Mouse (Mus musculus) MEL (cell line): ENCODE results near the gene Pdcl3.

Experiments used
- CTCF ChIP-seq, 3 experiments: IDR thresholded peaks in 2 of 3; conservative IDR thresholded peaks in 1 of 3; 2 replicates each; pipeline ENCODE4 v1.5.1; 2011 to 2012; ENCODE audit warnings: low read length in 3 of 3, low read depth in 2 of 3, mild to moderate bottlenecking in 2 of 3, improper control_type of control experiment in 1 of 3, inconsistent platforms in 1 of 3, mixed read lengths in 1 of 3, moderate library complexity in 1 of 3; ENCODE audit not compliant: control insufficient read depth in 1 of 3, insufficient read depth in 1 of 3, poor library complexity in 1 of 3, severe bottlenecking in 1 of 3
- GATA1 ChIP-seq: IDR thresholded peaks from 2 replicates; pipeline ENCODE4 v1.6.1; 2011; ENCODE audit warnings: low read depth, low read length, improper control_type of control experiment
- HCFC1 ChIP-seq: IDR thresholded peaks from 2 replicates; pipeline ENCODE4 v1.6.1; 2012; ENCODE audit warnings: low read depth, mild to moderate bottlenecking, inconsistent platforms, low read length, improper control_type of control experiment, moderate library complexity
- KAT2A ChIP-seq: conservative IDR thresholded peaks from 2 replicates; pipeline ENCODE4 v1.6.1; 2012; ENCODE audit warnings: low read depth, low read length, improper control_type of control experiment, inconsistent platforms
- MAX ChIP-seq: IDR thresholded peaks from 2 replicates; pipeline ENCODE4 v1.6.1; 2011; ENCODE audit warnings: low read length, improper control_type of control experiment
- MXI1 ChIP-seq: IDR thresholded peaks from 2 replicates; pipeline ENCODE4 v1.6.1; 2011; ENCODE audit warnings: mild to moderate bottlenecking, low read depth, low read length, improper control_type of control experiment
- MYB ChIP-seq: IDR thresholded peaks from 2 replicates; pipeline ENCODE4 v1.6.1; 2011; ENCODE audit warnings: mild to moderate bottlenecking, low read depth, low read length, improper control_type of control experiment
- POLR2A ChIP-seq, 2 experiments: IDR thresholded peaks; 2 replicates each; pipeline ENCODE4 v1.6.1; 2011 to 2012; ENCODE audit warnings: low read length in 2 of 2, mild to moderate bottlenecking in 2 of 2, control low read depth in 1 of 2, improper control_type of control experiment in 1 of 2, low read depth in 1 of 2, moderate library complexity in 1 of 2; ENCODE audit not compliant: control insufficient read depth in 1 of 2, insufficient read depth in 1 of 2, poor library complexity in 1 of 2
- SMC3 ChIP-seq: IDR thresholded peaks from 2 replicates; pipeline ENCODE4 v1.6.1; 2011; ENCODE audit warnings: low read depth, low read length, improper control_type of control experiment
- ZKSCAN1 ChIP-seq: IDR thresholded peaks from 2 replicates; pipeline ENCODE4 v1.6.1; 2012; ENCODE audit warnings: low read depth, mild to moderate bottlenecking, inconsistent platforms, low read length, improper control_type of control experiment, moderate library complexity

- TF ChIP-seq POLR2A (IDR thresholded peaks at IDR 0.05; ENCODE audit: control insufficient read depth in 1 of 2, insufficient read depth in 1 of 2, low read depth in 1 of 2, low read length in 2 of 2, poor library complexity in 1 of 2) (no peak), KAT2A (no peak), MXI1 (no peak), MAX (no peak), GATA1 (no peak), MYB (no peak), SMC3 (no peak), CTCF (IDR thresholded peaks at IDR 0.05 in 2 of 3, conservative IDR thresholded peaks at IDR 0.05 in 1 of 3; ENCODE audit: control insufficient read depth in 1 of 3, insufficient read depth in 1 of 3, low read depth in 2 of 3, low read length in 3 of 3, poor library complexity in 1 of 3, severe bottlenecking in 1 of 3) (no peak), HCFC1 (no peak), ZKSCAN1 (no peak)
Measured at GRCm38 (mm10) chr1:38972986-38973592, 12.3 kb upstream of the Pdcl3 start.
